Mouse (Mus musculus): ENCODE results near the gene Krba1.

The Krba1 gene

DNA sequence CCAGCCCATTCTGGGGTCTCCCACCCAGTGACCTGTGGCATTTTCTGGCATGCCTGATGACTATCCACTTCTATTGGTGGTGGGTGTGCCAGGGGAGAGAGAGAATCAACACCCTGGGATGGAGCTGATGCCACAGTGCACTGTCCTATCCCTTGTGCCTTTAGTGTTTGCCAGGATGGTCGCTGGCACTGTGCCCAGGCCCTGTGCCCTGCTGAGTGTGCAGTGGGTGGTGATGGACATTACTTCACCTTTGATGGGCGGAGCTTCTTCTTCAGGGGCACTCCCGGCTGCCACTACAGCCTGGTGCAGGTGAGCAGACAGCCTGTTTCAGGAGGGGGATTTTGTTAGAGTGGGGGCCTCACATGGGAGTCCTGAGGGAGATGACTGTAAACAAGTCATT, 57.4 kb downstream of the Krba1 start:
- 82% methylated on average over 3 of the region's 3 CpGs for WGBS

DNA sequence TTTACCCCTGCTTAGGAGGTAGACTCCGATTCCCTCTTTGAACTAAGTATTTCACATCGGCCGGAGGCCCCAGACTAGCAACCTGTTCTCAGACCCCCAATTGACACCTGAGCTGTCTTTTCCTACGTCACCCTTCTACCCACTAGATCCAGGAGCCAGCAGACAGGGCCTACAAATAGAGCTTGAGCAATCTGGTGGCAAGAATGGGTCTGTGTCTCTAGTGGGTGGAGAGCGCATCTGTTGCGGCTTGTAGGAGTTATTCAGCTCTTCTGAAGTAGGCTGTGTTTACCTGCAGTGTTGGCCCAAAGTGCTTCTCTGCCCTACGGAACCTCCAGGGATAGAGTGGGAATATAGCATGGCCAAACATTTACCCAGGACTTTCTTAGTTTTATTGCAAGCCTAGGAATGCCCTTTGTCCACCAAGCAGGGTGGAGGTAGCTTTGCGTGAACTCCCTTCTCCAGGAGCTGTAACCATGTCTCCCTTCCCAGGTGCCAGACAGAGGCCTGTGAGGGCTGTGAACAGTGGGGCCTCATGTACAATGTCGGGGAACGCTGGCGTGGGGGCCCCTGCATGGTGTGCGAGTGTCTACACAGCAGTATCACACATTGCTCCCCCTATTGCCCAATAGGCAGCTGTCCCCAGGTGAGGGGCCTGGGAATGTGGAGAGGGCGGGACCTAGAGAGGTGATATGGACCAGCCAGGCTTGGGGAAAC, 69.7 kb downstream of the Krba1 start:
- WGBS: 77% methylated on average over 13 of the region's 13 CpGs

DNA sequence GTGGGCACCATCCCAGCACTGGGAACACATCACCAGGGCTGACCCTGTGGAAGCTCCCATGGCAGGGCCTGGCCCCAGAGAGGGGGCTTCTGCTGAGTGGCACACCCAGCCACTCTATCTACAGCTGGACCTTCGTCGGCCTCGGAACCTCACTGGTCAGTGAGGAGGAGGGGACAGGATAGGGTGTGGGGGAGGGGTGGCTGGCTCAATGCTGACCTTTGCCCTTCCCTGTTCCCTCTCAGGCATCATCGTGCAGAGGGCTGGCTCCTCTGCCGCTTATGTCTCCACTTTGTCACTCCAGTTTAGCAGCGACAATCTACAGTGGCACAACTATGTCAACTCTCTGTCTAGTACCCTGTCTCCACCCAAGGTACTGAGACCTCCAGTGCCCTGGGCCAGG, 71.3 kb downstream of the Krba1 start:
- WGBS: 67% methylated on average over 6 of the region's 6 CpGs

DNA sequence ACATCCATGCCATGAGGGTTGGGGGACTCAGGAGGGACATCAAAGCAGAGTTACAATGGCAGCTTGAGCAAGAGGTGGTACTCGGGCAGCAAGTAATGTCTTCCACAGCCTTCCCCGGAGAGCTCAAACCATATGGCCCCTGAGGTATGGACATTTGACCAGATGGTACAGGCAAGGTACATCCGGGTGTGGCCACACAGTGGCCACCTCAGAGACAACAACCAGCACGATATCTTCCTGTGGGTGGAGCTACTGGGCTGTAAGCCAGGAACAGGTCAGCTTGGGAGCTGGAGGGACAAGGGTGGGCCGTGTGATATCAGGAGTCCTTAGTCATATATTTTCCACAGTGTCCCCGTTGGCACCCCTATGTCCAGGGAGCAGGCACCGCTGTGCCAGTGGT, 72.1 kb downstream of the Krba1 start:
- WGBS: 83% methylated on average over 7 of the region's 7 CpGs
